Mouse (Mus musculus): ENCODE data around the gene Sdhaf1.

- TF ChIP-seq CTCF (IDR thresholded peaks at IDR 0.05) (no peak), EP300 (IDR thresholded peaks at IDR 0.05) (no peak)
These were observed 30.4 kb upstream of the Sdhaf1 start for GRCm38 (mm10) chr7:30354059-30354458.
